Mouse (Mus musculus): Measurements from ENCODE around the gene Gm49337.

Gm49337 gene

GRCm38 (mm10) chr4:116342119-116342518 is 168.9 kb downstream of the Gm49337 start:
- DNase-seq = peak; percentile 46
